Mouse (Mus musculus) frontal cortex, adult 2 months (tissue): ENCODE measurements around the gene Oaf. TPM values are rescaled to one million over a fixed set of nuclear protein-coding genes. Genes with fewer than 3 reads are reported as not detected.

Experiments used
- DNase-seq, 2 experiments: peaks; one replicate each; pipeline ENCODE4 v3.0.0; 2022; ENCODE audit warnings: low spot score in 1 of 2; ENCODE audit errors: extremely low spot score in 1 of 2
- polyA plus RNA-seq: library from polyadenylated mRNA; depleted of rRNA; stranded (reverse); fragments of >200 nt; gene quantifications from 2 replicates; pipeline ENCODE4 v1.2.3, GENCODE M21; 2012

Oaf gene
- polyA plus RNA-seq, 1 experiment = 27.8 TPM

DNA sequence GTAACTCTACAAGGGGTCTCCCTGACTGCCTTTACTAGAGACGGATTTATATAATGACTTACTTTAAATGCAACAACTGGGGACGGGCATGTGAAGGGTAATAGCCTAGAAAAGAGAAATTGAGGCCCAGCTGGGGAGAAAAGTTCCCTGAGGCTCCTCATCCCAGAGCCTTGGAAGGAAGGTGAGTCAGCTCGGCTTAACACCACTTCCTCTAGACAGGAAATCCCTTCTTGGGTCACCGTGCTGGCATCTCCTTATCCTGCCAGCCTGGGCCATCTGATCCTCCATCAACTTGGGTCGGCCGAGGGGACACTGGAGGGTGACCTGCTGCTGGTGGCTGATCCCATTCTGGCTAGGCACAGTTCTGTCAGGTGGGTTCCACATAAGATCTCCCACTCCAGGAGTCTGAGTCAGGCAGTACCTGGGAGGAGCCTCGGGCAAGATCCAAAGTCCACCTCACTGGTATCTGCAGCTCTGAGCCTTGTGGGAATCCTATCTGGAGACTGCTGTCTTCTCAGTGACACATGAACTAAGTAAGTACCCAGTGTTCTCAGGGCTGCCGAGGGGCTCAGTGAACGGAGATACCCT is 13.0 kb downstream of the Oaf start:
- no peak for DNase-seq

DNA sequence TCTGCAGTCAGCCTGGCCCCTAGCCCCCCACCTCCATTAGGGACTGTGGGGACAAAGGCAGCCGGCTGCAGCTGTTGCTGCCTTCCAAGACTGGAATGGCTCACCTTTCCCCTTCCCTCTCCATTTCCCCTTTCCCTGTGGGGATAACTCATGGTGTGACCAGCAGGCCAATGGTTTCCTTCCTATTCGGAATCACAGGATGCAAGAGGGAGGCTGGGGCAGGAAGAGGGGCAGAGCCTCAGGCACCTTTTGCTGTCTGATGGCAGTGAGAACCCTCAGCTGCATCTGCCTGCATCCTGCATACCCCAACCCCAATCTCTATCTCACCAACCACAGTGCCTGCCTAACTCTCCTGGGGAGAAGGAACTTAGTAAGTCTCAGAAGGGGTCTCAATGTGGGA is 14.2 kb downstream of the Oaf start:
- no peak for DNase-seq

DNA sequence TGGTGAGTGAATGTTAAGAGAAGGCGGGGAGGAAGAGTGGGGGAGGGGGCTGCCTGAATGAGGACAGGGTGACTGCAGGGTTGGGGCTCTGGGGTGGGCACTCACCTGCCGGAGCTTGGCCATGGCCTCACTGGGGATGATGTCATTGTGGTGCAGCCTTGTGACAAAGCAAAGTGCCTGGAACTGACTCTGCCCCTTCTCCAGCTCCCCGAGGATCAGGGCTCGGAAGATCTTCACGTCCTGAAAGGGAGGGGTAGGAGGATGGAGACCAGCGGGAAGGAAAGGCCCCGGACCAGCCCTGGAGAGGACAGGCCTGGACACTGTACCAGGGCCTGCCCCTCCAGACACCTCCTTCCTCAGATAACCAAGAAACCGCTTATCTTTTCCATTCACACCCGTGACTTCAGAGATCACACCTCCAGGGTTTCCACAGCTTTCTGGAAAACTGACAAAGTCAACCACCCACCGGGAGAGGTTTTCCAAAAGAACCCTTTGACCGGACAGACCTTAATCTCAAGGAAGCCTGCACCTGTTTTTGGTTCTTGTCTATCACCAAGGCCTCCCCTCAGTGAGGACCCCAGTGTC is 14.8 kb downstream of the Oaf start:
- DNase-seq = no peak

DNA sequence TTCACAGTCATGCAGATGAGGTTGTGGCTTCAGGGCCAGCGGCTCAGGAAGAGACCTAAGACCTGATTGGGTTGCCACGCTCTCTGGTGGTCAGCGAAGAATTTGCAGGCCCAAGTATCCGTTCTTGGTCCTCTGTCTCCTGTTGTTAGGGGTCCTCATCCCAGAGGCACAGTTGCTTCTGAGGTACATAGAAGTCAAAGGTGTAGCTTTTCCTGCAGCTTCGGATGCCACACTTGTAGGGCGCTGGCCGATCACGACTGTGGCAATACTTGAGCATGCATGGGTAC is 17.3 kb downstream of the Oaf start:
- DNase-seq = no peak

DNA sequence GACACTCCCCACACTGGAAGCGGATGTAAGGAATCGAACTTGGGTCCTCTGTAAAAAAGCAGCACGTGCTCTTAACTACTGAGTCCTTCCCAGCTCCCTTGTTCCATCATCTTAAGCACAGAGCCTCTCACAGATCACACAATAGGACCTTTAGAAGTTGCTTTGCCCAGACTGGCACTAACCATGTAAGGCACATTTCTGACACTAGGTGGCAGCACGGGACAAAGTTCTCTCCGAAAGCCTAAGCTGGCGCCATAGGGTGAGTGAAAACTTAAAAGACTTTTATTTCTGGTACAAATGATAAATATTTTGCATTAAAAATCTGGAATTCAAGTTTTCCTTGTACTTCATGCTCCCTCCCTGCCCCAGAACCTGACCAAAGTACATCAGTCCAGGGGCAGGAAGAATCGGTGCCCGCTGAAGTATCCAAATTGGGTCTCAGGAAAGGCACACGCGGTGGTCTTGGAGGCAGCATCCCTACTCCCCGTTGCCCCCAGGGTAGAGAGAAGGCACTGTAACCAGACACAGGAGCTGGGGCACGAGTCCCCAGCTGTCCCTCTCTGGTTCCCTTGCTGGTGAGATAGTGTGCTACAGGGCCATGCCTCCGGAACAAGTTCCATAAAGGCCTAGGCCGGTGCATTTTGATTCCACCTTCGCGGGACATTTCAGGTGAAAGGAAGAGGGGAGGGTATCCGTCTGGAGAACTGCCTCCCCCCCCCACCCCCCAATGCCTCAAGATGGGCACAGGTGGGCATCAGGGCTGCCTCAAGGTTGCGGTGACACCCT is 17.9 kb downstream of the Oaf start:
- peak; percentile 45 to 96 for DNase-seq

DNA sequence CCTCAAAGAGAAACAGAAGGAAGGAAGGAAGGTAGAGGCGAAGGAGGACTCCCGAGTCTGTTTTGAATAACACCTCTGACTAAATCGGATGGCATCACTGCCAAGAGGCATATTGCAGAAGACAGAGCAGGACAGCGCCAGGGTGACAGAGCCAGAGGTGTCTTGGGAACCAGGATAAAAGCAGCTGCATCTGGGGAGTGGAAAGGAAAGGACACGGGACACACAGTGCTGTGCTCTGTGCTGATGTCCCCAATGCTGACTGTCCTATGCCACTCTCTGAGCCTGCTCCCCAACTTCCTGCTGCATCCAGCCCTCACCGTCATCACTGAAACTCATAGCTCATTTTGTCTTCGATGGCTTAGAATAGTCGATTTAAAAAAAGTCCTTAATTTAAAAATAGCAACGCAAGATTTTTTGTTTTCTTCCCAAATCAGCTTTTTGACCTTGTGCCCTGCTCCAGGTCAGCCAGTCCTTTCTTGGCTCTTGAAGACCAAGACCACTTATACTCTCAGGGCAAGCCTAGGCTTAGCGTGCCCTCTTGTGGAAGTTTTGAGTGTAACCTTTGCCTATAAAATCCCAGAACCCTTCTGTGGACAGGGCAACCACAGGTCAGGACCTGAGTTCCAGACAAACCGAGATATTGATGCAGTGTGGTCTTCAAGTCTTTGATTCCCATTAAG is 28.8 kb downstream of the Oaf start:
- peak in 1 of 2 experiments; percentile 71 for DNase-seq

DNA sequence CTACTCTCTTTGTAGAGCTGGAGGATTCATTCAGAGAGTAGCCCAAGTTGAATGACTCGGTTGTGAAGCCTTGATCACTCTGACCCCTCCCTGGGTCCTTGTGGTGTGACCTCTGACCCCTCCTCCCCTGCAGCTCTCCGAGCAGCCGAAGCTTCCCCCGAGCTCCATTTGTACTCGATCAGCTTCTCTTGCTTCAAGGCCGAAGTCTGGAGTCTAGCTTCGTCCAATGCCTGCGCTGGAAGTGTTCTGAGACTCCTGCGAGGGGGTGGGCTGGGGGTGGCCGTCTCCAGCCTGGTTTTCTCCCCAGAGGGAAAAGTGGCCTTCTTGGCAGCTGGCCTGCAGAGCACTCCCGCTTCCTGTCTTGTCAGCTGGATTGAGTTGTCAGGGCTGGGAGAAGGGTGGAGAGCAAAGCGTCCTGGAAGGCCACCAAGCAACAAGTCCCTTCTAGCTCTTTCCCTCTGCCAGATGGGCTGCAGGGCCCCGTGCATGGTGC is 29.5 kb downstream of the Oaf start, which contains the start of gene Pou2f3:
Gene Pou2f3 (minus strand): TSS at position 180 of the 493 bp plus-strand sequence.
- DNase-seq = peak in 1 of 2 experiments; percentile 41

DNA sequence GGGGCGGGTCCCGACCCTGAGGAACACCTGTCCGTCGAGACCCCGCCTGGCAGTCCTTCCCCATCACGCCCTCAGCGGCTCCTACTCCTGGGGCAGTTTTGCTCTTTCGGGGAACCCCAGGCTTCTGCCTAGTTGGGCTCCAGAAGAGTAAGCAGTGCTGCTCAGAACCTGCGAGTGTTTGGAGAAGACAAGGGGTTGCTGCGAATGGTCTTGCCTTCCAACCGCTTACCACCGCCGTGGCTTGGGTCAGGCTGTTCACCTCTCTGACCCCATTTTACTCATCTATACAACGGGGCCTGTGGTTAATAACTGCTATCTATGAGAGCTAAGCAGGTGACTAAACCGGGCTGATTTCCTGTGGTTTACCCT is 33.7 kb downstream of the Oaf start:
- no peak for DNase-seq

DNA sequence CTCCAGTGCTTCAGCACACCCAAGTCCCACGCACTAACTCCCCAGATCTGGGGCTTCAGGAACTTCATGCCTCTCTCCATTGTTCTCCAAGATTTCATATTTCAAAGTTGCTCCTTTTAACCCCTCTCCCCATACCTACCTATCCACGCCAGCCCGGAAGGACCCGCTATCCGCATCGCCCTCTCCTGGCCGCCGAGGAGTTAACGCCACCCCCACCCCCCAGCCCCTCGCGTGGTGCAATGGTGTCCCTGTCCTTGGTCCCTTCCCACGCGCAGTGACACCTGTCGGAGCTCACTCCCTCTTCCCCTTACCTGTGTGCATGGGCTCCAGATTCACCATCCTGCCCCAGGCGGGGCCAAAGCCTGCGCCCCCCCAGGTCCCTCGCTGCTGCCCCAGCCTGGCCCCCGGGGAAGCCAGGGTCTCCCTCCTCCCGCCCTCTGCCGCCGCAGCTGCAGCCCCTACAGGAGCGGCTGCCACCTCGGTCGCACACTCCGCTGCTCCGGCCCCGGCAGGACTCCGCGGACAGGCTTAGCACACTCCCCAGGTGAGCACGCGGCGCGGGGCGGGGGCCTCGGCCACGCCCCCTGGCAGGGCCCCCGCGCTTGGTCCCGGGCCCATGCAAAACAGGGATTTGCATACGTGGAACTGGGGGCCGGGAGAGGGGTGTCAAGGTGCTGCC is 34.2 kb downstream of the Oaf start:
- no peak for DNase-seq

DNA sequence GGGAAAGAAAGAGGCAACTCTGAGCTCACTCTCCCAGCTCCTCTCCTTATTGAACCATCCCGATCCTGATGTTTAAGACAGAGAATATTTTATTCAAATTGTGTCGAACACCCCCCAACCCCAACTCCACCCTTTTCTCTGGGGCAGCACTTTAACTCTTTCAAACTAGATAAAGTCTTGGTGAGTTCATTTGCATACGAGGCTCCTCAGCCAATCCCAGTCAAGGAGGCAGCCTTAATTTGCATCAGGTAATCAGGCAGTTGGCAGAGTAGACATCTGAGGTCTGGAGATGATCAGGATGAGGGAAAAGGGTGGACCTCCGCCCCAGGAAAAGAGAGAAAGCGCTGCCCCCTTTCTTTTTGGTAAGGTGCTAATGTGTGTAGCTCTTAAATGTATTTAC is 39.5 kb downstream of the Oaf start:
- no peak for DNase-seq

DNA sequence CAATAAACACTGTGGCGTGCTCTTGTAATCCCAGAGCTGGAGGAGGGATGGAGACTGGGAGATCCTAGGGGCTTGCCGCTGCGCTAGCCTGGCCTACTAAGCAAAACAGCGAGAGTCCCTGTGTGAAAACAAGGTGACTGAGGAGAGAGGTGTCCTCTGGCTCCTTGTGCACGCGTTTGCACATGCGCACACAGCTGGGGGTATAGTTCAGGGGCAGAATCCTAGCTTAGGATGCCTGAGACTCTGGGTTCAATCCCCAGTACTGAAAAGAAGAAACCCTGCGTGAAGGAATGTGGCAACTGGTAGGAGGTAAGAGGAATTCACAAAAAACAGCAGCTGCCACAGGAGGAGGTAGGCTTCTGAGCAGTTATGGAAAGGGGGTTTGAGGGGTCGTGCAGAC is 45.7 kb downstream of the Oaf start:
- DNase-seq = no peak

DNA sequence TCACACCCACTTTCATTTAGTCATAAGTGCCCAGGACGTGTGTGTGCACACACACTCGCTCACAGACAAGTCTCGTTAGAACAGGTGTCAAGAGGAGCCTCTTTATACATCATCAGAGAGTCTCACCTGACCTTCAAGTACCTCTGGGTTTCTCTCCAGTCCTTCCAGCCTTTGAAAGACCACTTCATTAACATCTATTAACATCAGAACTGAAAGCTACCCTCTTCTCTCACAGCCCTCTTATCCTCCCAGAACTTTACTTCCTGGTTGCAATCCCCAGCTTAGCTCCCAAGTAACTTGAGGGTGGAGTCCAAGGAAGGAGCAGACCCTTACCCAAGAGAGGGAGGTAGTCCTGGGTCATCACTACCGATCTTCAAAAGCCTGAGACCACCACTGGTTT is 48.1 kb downstream of the Oaf start:
- no peak for DNase-seq

DNA sequence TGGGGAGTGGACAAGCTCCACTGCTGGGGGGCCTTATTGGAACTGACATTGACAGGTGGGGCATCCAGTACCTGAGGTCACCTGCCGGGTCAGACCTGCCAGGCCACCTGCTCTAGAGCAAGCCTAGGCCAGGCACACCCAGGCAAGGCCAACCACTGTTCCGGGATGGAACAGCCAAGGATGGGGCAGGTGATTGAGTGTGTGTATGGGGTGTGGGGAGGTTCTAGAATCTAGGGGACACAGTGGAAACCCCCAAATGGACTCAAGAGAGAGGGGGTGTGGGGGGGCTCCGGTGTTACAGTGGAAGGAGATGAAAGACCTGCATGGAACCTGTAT is 50.7 kb downstream of the Oaf start:
- DNase-seq = no peak

DNA sequence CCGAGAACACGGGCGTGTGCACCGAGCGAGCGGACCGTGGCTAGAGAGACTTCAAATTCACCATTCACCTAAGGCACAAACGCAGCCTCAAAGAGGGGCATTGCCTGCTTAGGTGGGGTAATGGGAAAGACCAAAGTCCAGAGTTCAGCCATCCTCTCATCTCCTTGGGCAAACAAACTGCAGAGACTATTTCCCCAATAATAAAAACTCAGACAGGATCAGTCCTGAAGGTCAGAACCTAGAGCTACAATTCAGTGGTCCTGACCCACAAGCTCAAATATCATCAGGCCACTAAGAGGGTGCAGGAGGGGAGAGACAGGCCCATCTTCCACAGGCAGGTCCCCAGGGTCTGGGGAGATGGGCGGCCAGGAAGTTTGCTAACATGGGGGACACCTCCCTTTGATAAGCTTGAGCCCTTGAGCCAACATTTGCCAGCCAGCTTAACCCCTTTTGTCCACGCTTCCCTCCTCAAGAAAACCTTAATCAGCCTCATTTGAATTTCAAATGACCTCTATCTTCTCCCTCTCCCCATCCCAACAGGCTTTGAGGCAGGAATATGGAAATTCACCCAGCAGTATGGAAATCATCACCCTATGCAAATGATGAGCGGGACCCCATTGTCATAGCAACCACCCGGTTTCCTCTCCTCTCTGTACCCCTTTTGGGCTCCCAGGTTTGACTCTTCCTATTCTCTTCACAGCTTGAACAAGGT is 51.2 kb downstream of the Oaf start:
- DNase-seq = no peak

DNA sequence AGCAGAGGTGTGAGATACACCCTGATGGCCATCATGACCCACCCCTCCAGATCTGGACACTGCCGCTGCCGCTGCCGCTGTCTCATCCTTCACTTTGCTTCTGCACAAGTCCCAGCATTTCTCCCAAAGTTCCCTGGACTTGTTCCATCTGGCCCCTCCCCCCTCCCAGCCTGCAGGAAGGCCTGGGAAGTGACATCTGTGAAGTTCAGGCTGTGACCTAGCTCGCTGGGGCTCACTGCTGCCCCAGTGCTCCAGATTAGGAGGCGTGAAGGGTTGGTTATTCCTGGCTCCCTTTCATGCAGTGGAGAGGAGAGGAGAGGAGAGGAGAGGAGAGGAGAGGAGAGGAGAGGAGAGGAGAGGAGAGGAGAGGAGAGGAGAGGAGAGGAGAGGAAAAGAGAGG is 60.1 kb downstream of the Oaf start:
- DNase-seq = no peak

DNA sequence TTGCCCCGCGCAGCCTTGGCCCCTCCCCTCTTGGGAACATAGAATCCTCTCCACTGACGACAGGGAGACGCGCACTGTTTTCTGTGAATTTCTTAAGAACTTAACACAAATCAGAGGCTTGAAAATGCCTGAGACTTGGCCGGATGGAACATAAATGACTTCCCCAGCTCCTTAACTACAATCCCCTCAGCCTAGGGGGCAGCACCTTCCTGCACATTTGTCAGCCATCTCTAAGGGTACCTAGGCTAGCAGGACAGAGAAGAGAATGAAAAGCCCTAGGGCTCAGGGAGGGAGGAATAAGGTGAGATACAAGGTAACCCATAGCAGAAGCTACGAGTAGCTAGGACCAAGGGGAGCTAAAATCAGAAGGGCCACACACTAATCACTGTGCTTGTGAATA is 61.5 kb downstream of the Oaf start:
- peak in 1 of 2 experiments; percentile 1 for DNase-seq
